Mouse (Mus musculus): Measurements from ENCODE around the gene Arhgap5.

GRCm38 (mm10) chr12:52603695-52604255 is 100.0 kb downstream of the Arhgap5 start:
- TF ChIP-seq CTCF (conservative IDR thresholded peaks at IDR 0.05; ENCODE audit: insufficient read depth, insufficient read length, low read depth, low read length) (no peak), POLR2A (IDR thresholded peaks at IDR 0.05; ENCODE audit: low read depth, low read length) (no peak)

Measured in kidney, adult 2 months (tissue).